Mouse (Mus musculus): Measurements from ENCODE around the gene Cep83. TPM values are rescaled to one million over a fixed set of nuclear protein-coding genes. Genes with fewer than 3 reads are reported as not detected.
A peak's percentile ranks its signal among the peaks of the same experiment; 100 is the strongest.

The Cep83 gene
- polyA plus RNA-seq, 1 experiment = 7.7 TPM

GRCm38 (mm10) chr10:94818127-94818526, 129.7 kb downstream of the Cep83 start:
- Histone ChIP-seq H3K4me3 (ENCODE audit: control insufficient read depth, insufficient read depth, low read length) (no peak overlapping the region), H3K27me3 (ENCODE audit: control insufficient read depth, insufficient read depth, low read length) (no peaks in the 10 kb centered on the region), H3K4me1 (replicated peaks; ENCODE audit: control insufficient read depth, insufficient read depth, low read length) (no peaks in the 10 kb centered on the region), H3K36me3 (ENCODE audit: control insufficient read depth, insufficient read depth, low read length) (no peaks in the 10 kb centered on the region), H3K27ac (ENCODE audit: control insufficient read depth, insufficient read depth, low read length) (no peak overlapping the region)
- DNase-seq = no peak
- TF ChIP-seq CTCF (IDR thresholded peaks at IDR 0.05; ENCODE audit: borderline replicate concordance, control insufficient read depth, extremely low read depth, insufficient read depth, low read length, poor library complexity) (no peak), POLR2A (IDR thresholded peaks at IDR 0.05; ENCODE audit: control insufficient read depth, extremely low read depth, insufficient read depth, low read length, poor library complexity) (no peak)
- WGBS = 92% methylated on average over 3 of the region's 3 CpGs

- no peaks in the 10 kb centered on the region for H3K27me3 ChIP-seq (ENCODE audit: control insufficient read depth, insufficient read depth, low read length)
- no peak for DNase-seq
- H3K4me1 ChIP-seq (replicated peaks; ENCODE audit: control insufficient read depth, insufficient read depth, low read length) = no peaks in the 10 kb centered on the region
- H3K36me3 ChIP-seq (ENCODE audit: control insufficient read depth, insufficient read depth, low read length) = no peaks in the 10 kb centered on the region
- WGBS = 97% methylated on average over 17 of the region's 17 CpGs
- H3K27ac ChIP-seq (ENCODE audit: control insufficient read depth, insufficient read depth, low read length) = no peak overlapping the region
- no peak for TF ChIP-seq POLR2A (IDR thresholded peaks at IDR 0.05; ENCODE audit: control insufficient read depth, extremely low read depth, insufficient read depth, low read length, poor library complexity)
- TF ChIP-seq CTCF (IDR thresholded peaks at IDR 0.05; ENCODE audit: borderline replicate concordance, control insufficient read depth, extremely low read depth, insufficient read depth, low read length, poor library complexity) = no peak
- no peak overlapping the region for H3K4me3 ChIP-seq (ENCODE audit: control insufficient read depth, insufficient read depth, low read length)
These were observed 130.6 kb downstream of the Cep83 start for GRCm38 (mm10) chr10:94818781-94819665.

- no peak for DNase-seq
- no peaks in the 10 kb centered on the region for H3K36me3 ChIP-seq (ENCODE audit: control insufficient read depth, insufficient read depth, low read length)
These were observed 135.7 kb downstream of the Cep83 start for GRCm38 (mm10) chr10:94823971-94824760.

GRCm38 (mm10) chr10:94825951-94826350, 137.5 kb downstream of the Cep83 start:
- no peaks in the 10 kb centered on the region for H3K27me3 ChIP-seq (ENCODE audit: control insufficient read depth, insufficient read depth, low read length)
- peaks cover 26% of the 10 kb centered on the region for H3K4me1 ChIP-seq (replicated peaks; ENCODE audit: control insufficient read depth, insufficient read depth, low read length)
- WGBS = 95% methylated on average over 2 of the region's 2 CpGs
- no peak for TF ChIP-seq POLR2A (IDR thresholded peaks at IDR 0.05; ENCODE audit: control insufficient read depth, extremely low read depth, insufficient read depth, low read length, poor library complexity)
- no peak for TF ChIP-seq CTCF (IDR thresholded peaks at IDR 0.05; ENCODE audit: borderline replicate concordance, control insufficient read depth, extremely low read depth, insufficient read depth, low read length, poor library complexity)
- no peak overlapping the region for H3K4me3 ChIP-seq (ENCODE audit: control insufficient read depth, insufficient read depth, low read length)
- DNase-seq = no peak
- no peaks in the 10 kb centered on the region for H3K36me3 ChIP-seq (ENCODE audit: control insufficient read depth, insufficient read depth, low read length)
- H3K27ac ChIP-seq (ENCODE audit: control insufficient read depth, insufficient read depth, low read length) = no peak overlapping the region

More at GRCm38 (mm10) chr10:94823971-94824760, 135.7 kb downstream of the Cep83 start:
- Histone ChIP-seq H3K4me1 (replicated peaks; ENCODE audit: control insufficient read depth, insufficient read depth, low read length) (peaks cover 18% of the 10 kb centered on the region), H3K4me3 (ENCODE audit: control insufficient read depth, insufficient read depth, low read length) (no peak overlapping the region), H3K27me3 (ENCODE audit: control insufficient read depth, insufficient read depth, low read length) (no peaks in the 10 kb centered on the region), H3K27ac (ENCODE audit: control insufficient read depth, insufficient read depth, low read length) (no peak overlapping the region)
- TF ChIP-seq POLR2A (IDR thresholded peaks at IDR 0.05; ENCODE audit: control insufficient read depth, extremely low read depth, insufficient read depth, low read length, poor library complexity) (no peak), CTCF (IDR thresholded peaks at IDR 0.05; ENCODE audit: borderline replicate concordance, control insufficient read depth, extremely low read depth, insufficient read depth, low read length, poor library complexity) (no peak)
- WGBS = 80% methylated on average over 11 of the region's 11 CpGs

- no peak overlapping the region for H3K27ac ChIP-seq (ENCODE audit: control insufficient read depth, insufficient read depth, low read length)
- no peaks in the 10 kb centered on the region for H3K36me3 ChIP-seq (ENCODE audit: control insufficient read depth, insufficient read depth, low read length)
These were observed 138.0 kb downstream of the Cep83 start for GRCm38 (mm10) chr10:94826436-94826835.

GRCm38 (mm10) chr10:94827325-94827724, 138.9 kb downstream of the Cep83 start:
- H3K36me3 ChIP-seq (ENCODE audit: control insufficient read depth, insufficient read depth, low read length) = no peaks in the 10 kb centered on the region
- peak; percentile 10 for DNase-seq
- H3K4me3 ChIP-seq (ENCODE audit: control insufficient read depth, insufficient read depth, low read length) = no peak overlapping the region
- peaks cover 26% of the 10 kb centered on the region for H3K4me1 ChIP-seq (replicated peaks; ENCODE audit: control insufficient read depth, insufficient read depth, low read length)
- peak overlapping the region; percentile 70; the same call in 1 of the 2 replicates for H3K27ac ChIP-seq (ENCODE audit: control insufficient read depth, insufficient read depth, low read length)
- H3K27me3 ChIP-seq (ENCODE audit: control insufficient read depth, insufficient read depth, low read length) = no peaks in the 10 kb centered on the region
- WGBS = 70% methylated on average over 10 of the region's 10 CpGs
- TF ChIP-seq POLR2A (IDR thresholded peaks at IDR 0.05; ENCODE audit: control insufficient read depth, extremely low read depth, insufficient read depth, low read length, poor library complexity) (no peak), CTCF (IDR thresholded peaks at IDR 0.05; ENCODE audit: borderline replicate concordance, control insufficient read depth, extremely low read depth, insufficient read depth, low read length, poor library complexity) (no peak)

More at GRCm38 (mm10) chr10:94826436-94826835, 138.0 kb downstream of the Cep83 start:
- H3K4me1 ChIP-seq (replicated peaks; ENCODE audit: control insufficient read depth, insufficient read depth, low read length) = peaks cover 26% of the 10 kb centered on the region
- DNase-seq = no peak
- WGBS = 96% methylated on average over 12 of the region's 12 CpGs
- no peak for TF ChIP-seq CTCF (IDR thresholded peaks at IDR 0.05; ENCODE audit: borderline replicate concordance, control insufficient read depth, extremely low read depth, insufficient read depth, low read length, poor library complexity)
- TF ChIP-seq POLR2A (IDR thresholded peaks at IDR 0.05; ENCODE audit: control insufficient read depth, extremely low read depth, insufficient read depth, low read length, poor library complexity) = no peak
- no peak overlapping the region for H3K4me3 ChIP-seq (ENCODE audit: control insufficient read depth, insufficient read depth, low read length)
- H3K27me3 ChIP-seq (ENCODE audit: control insufficient read depth, insufficient read depth, low read length) = no peaks in the 10 kb centered on the region

All from thymus, adult 2 months (tissue).